Mouse (Mus musculus): Measurements from ENCODE around the gene Rom1.
"Not testable (repeated sequence)": the region's sequence is repeated elsewhere in the genome, so short reads cannot be mapped to it uniquely, and the experiment has no call there.

The Rom1 gene

DNA sequence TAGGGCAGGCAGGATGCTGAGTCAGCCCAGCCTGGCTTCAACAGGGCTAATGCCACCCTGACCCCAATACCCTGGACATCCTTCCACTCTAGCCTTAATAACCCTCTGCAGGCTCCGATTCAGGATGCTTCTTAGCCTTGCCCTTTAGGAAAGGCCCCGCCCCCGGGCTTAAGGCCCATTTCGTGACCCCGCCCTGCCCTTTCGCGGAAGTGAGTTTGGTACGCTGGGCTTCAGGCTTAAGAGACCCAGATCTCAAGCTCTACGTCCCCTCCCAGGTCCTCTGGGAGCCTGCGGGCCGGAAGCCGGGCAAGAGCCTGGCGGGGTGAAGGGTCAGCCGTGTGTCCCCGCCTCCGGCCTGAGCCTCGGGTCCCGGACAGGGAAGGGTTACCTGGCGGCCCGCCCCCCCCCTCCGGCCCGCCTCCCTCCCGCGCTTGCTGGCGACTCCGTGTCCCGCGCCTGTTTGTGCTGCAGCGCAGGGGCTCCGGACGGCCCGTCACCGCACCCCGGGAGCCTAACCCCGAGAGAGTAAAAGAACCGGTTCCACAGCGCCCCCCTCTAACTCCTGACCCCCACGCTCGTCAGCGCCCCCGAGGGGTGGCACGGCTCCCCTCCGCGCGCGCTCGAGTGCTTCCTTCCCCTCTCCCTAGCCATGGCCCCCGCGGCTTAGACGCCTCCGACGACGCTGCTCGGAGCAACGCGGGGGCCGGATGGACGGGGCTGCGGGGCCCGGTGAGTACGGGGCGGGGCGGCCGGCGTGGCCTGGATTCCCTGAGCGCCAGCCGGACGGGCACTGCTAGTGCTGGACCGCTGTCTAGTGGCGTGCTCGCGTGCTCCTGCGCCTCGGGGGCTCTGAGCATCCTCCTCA is at the start of gene Rom1, which contains the start of gene Eml3:
TSS of gene Rom1 (minus strand) at position 133 of the 865 bp plus-strand sequence.
TSS of gene Eml3 (plus strand) at position 329 of the 865 bp plus-strand sequence.
- peak; percentile 96 for DNase-seq (ENCODE audit: low spot score)

DNA sequence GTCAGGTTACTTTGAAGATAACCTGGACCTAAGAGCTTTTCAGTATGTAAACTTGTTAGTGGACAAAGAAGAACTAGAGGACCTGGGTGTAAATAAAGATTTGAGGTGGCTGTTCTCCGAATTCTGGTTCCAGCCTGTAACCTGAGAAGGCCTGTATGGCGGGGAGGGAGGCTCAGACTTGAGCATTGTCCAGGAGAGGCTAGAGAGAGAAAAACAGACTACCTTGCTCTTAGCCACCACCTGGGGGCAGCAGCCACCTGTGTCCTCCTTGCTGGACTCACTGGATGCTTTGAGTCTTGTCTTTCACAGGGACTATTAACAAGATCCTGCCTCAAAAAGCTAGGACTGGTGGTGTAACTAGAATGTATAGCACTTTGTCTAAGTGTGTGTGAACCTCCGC is 47.4 kb upstream of the Rom1 start:
- peak; percentile 82 for DNase-seq (ENCODE audit: low spot score)

DNA sequence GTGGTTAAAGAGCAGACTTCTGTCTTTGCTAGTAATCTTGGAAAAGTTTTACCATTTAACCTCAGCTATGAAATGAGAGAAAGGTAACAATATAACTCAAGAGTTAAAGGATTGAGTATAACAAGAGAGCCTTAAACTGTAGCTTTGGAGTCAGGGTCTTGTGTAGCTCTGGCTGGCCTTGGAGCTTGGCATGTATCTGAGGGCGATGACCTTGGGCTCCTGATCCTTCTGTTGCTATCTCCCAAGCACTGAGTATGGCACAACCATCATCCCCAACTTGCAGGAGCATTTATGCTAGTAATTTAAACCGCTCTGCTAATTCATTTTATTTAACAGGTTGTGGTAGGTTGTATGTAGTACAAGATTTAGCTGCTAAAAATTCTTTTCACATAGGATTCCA is 46.3 kb upstream of the Rom1 start:
- no peak for DNase-seq (ENCODE audit: low spot score)

DNA sequence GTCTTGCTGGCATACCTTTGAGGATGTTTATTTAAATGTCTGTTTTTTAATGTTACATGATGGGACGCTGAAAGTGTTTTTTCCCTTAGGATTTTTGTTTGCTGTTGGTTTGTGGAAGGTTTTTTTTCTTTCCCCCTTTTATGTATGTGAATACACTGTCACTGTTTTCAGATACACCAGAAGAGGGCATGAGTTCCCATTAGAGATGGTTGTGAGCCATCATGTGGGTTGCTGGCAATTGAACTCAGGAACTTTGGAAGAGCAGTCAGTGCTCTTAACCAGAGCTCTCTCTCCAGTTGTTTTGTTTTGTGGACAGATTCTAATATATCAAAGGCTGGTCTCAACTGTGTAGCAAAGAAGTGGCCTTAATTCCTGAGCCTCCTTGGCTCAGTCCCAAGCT is 45.5 kb upstream of the Rom1 start:
- no peak for DNase-seq (ENCODE audit: low spot score)

DNA sequence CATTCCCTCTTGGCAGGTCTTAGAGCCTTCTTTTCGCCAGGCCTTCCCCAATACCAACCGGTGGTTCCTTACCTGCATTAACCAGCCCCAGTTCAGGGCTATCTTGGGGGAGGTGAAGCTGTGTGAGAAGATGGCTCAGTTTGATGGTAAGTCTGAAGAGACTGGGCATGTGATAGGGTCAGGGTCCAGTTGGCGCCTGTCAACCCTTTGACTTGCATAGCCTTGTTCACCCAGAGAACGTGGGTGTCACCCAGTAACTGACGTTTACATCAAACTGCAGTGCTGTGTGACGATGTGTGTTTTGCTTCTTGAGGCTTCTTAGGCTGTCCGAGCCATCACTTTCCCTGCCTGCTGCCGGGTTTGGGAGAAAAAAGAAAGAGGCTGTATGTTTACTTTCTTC is 43.3 kb upstream of the Rom1 start:
- not testable (repeated sequence) for DNase-seq (ENCODE audit: low spot score)

DNA sequence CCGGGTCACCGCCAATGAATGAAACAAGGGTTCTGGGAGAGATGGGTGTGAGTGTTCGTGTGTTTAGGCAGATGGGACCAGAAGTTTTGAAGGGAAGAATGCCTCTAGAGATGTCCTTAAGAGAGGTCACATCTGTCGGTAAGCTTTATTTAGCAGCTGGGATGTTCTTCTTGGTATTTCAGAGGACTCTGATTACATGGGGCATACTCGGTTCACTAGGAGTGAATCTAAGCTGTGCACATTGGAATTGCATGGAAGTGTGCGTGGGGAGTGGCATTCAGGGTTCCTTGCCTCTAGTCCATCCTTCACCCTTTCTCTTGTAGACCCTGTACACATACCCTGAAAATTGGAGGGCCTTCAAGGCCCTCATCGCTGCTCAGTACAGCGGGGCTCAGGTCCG is 38.7 kb upstream of the Rom1 start:
- no peak for DNase-seq (ENCODE audit: low spot score)

DNA sequence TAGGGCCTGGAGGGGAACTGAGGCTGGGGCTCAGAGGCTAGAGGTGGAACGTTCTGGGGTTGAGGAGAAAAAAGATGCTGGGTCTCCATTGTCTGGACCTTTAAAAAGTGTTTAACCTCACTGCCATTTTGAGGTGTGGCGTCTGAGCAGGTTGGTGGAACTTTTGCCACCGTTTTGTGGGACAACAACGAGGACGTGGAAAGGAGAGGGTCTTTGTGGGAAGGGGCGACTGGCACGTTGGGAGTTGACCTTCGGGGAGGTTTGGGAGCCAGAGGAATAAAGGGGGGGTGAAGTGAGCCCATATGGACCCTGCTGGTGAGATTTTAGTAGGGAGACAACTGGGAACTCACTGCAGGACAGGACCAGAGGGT is 38.2 kb upstream of the Rom1 start:
- DNase-seq (ENCODE audit: low spot score), result no peak

DNA sequence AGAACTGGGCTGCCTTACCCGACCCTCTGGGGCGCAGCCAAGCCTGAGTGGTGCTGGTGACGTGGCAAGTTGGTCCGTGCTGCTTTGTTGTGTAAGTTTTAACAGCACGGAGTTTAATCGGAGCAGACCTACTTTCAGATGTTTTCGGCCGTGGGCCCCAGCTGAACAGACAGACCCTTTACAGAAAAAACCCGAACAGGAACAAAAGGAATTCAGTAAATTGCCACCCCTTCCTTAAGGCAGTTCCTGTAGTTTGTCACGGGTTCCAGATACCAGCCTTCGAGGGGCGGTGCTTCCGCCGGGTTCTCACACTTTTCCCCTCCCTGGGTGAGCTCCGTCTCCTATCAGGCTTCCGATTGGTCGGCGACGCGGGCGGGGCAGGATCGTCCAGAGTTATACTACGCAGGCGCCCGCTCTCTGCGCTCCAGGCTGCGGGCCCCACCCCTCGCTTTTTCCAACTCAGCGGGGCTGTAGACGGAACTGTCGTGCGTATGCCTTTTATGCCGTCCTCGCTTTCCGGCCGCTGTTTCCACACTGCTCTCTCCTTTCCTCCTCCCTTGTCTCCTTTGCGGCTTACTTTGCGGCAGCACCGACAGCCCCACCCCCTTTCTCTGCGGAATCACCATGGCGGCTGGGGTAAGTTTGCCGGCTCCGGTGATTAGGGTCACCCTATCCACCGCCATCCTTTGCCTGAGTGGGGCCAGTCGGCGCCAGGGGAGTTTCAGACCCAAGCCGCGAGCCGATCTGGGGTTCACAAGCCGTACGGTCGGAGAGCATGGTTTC is 37.6 kb upstream of the Rom1 start, which contains the start of gene Eef1g:
TSS of gene Eef1g (plus strand) at position 452 of the 783 bp plus-strand sequence.
- DNase-seq (ENCODE audit: low spot score), result peak; percentile 99

DNA sequence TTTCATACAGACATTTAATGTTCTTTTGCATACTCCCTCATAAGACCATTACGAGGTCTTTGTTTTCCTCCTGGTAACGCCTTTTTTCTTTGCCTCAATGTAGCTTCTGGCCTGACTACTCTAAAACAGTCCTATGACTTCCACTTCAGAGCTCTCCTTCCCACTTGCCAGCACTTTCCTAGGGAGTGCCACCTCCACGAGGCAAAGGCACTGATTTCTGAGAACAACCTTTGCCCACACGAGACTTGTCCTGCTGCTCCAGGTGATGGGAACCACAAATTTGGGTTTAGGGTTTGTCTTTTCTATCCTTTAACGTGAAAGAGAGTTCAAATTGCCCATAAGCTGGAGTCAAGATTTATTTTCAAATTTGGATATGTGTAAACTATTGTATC is 37.0 kb upstream of the Rom1 start:
- no peak for DNase-seq (ENCODE audit: low spot score)

DNA sequence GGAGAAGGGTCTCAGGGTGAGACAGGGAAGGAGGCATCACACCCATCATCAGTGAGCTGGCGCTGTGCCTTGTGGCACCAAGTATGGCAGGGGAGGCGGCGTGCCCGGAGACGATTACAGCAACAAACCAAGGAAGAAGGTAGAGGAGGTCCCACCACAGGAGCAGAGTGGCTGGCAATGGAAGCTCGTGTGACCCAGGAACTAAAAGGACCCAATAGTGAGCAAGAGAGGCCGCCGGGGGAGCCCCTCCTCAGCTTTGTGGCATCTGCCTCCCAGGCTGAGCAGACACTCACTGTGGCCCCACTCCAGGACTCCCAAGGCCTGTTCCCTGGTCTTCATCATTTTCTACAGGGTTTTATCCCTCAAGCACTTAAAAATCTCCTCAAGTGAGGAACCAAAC is 36.6 kb upstream of the Rom1 start:
- DNase-seq (ENCODE audit: low spot score), result peak; percentile 51

DNA sequence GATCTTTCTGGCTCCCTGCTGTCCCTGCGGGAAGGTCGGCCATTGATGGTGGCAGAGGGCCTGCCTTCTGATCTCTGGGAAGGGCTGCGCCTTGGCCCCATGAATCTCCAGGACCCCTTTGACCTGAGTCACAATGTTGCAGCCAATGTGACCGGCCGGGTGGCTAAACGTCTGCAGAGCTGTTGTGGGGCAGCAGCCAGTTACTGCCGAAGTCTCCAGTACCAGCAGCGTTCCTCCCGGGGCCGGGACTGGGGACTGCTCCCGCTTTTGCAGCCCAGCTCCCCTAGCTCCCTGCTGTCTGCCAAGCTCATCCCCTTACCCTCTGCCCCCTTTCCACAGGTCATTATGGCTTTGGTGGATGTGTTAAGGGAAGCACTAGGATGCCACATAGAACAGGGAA is 35.9 kb upstream of the Rom1 start:
- no peak for DNase-seq (ENCODE audit: low spot score)

DNA sequence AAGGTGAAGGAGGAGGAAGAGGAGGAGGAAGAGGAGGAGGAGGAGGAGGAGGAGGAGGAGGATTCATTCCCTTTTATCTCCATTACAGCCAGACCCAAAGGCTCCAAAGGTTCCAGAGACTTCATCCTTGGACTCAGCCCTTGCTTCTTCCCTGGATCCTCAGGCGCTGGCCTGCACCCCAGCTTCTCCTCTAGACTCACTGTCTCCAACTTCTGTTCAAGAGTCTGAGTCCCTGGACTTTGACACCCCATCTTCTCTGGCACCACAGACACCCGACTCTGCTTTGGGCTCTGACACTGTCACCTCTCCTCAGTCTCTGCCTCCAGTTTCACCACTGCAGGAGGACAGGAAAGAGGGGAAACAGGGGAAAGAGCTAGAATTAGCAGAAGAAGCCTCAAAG is 33.1 kb upstream of the Rom1 start:
- DNase-seq (ENCODE audit: low spot score), result no peak

DNA sequence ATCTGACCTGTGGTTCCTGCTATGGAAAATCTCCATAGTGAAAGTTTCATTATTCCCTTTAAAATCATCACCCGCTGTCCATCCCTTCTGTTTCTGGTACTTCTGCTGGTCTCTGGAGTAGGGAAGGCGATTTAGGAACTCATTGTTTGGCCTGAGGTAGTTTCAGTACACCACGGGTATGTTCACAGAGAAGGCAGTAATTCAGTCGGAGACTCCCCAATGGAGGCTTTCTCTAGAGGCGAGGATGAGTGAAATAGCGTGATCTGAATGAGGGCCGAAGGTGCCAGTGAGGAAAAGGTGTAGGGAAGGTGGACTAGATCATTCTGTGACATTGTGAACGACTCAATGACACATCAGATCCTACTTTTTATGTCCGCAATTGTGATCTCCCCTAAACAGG is 25.0 kb upstream of the Rom1 start:
- peak; percentile 44 for DNase-seq (ENCODE audit: low spot score)

DNA sequence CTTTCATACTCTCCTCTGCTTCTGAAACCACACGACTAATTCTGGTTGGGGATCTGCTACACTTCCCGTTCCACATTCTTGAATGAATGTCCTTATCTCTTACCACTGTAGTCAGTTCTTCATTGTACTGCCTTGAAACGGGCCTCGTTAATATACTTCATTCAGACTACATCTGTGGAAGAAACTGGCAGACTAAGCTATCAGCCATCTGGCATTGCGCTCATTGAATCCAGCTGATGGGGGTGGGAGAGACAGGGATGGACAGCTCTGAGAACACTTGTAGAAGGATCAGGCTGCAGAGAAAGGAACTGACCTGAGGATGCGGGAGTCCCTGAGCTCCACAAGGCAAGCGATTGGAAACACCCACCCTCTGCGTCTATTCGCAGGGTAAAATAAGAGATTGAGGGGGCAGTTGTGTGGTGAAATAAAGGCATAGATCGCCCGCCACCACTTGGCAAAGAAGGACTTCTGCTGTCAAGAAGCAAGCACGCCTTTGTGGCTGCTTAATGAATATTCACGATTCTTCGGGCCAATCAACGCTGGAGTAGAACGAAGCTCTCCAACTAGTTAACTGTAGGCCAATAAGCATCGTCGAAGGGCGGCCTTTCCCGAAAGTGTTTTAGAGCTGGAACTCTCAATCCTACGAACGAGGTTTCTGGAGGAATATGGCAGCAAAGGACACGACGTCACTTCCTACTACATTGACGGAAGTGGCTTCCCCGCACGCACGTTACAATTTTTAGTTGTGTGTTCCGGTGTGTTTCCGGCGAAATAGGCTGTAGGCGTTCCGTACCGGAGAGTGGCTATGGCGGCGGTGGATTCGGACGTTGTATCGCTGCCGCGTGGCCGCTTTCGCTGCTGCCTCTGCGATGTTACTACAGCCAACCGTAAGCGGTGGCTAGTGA is 24.2 kb upstream of the Rom1 start, which contains the start of gene Tut1:
TSS of gene Tut1 (plus strand) at position 713 of the 905 bp plus-strand sequence.
- peak; percentile 99 for DNase-seq (ENCODE audit: low spot score)

DNA sequence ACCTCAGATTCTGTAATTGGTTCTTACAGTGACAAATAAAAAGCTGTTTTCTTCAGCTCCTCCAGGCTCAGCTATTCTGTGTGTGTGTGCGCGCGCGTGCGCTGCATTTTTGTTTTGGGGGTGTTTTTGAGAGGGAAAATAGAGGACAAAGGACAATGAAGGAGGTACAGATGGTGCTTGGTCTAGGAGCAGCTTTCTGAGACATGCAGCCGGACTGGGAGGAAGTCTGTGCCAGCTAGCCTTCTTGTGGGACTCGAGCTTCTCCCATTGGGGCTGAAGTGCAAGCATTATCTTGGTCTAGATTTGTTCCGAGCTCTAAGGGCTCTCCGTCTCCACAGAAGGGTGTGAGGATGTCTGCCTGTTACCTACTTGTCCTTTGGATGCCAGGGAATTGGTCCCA is 23.1 kb upstream of the Rom1 start:
- DNase-seq (ENCODE audit: low spot score), result no peak

DNA sequence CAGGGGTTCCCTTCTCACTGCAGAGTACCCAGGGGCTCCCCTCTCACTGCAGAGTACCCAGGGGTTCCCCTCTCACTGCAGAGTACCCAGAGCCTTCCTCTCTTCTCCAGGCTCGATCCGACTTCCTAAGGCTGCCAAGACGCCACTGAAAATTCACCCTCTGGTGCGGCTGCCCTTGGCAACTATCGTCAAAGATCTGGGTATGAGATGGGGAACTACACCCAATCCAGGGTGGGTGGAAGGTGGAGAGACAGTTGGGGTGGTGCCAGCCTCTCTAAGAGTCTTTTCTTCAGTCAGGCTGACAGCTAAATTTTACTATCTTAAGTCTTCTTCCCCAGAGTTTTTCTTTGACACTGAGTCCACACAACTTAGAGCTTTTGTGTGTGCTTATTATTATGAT is 21.0 kb upstream of the Rom1 start:
- no peak for DNase-seq (ENCODE audit: low spot score)

DNA sequence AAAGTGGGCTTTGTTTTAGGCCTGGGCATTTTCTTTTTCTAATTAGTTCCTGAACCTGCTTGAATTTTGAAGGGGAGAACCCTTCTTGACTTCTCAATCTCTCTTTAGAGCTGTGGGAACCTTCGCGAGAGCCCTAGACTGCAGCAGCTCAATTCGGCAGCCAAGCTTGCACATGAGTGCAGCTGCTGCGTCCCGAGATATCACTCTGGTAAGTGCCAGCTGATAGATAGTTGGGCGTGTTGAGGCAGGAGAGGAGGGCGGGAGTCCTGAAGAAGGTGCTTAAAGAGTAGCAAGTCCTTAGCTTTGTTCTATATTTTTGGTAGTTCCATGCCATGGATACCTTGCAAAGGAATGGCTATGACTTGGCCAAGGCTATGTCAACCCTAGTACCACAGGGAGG is 17.8 kb upstream of the Rom1 start:
- no peak for DNase-seq (ENCODE audit: low spot score)

DNA sequence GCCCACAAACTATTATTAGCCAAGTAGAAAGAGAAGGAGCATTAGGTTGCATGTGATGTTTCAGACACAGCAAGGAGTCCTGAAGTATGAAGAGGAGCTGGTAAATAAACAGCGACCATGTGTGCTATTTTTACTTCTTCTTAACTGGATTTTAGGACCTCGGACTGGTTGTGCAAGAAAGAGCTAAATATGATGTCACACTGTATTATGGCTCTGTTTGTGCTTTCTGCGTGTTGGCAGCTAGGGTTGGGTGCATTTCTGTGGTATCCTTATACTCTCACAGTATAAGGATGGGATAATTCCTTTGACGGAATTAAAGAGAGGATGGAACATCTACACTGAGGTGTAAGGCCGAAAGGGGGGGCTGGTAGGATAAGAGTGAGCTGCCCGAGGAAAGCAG is 16.1 kb upstream of the Rom1 start:
- DNase-seq (ENCODE audit: low spot score), result no peak

DNA sequence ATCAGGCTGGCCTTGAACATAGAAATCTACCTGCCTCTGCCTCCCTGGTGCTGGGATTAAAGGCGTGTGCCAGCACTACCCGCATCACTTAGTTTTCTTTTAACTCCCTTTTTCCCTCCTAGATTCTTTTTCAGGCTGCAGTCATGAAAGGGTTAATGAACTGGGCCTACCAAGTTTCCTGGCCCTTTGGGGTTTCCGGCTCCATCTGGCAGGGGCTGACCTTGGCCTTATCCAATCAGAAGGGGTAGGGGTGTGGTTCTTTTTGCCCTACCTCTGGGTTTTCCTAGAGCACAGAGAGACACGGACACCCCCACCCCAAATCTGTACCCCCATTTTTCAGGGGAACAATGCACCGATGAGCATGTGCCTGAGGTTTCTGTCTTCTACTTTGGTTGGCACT is 15.6 kb upstream of the Rom1 start:
- DNase-seq (ENCODE audit: low spot score), result peak; percentile 86

DNA sequence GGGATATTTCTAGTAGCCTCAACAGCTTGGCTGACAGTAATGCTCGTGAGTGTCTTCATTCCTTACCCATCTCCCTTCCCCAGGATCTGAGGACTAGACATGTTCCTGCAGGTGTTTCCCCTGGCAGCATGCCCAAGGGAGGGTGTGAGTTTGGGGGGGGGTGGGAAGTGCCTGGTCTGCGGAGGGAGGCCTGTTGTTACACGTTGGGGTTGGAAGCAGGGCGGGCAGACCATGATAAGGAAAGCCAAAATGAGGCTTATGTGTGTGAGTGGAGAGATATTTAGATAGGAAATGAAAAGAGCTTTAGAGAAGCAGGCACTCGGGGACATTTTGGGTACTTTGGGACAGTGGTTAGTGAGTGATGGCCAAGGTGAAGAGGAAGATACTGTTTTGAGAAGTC is 14.9 kb upstream of the Rom1 start:
- no peak for DNase-seq (ENCODE audit: low spot score)

DNA sequence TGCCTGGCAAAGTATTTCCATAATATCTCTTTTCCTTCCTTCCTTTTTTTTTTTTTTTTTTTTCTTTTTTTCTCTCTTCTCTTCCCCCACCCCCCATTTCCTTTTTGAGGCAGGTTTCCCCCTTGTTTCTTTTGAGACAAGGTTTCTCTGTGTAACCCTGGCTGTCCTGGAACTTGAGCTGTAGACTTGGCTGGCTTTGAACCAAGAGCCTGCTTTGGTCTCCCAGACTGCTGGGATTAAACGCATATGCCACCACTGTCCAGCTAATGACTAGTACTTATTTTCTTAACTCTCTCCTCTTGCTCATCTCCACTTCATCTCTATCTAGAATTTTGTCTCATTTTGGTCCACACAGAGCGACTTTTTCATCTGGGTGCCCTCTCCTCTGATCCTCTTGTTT is 13.9 kb upstream of the Rom1 start:
- DNase-seq (ENCODE audit: low spot score), result peak; percentile 52

All from adipocyte (in vitro differentiated cells).